Mouse (Mus musculus) left cerebral cortex, adult 2 months (tissue): ENCODE measurements at regions not wholly inside any gene's neighbourhood (a gene's known extent, or its start where the extent isn't known, plus 50 kb on each side); places are given as distances from the start of the nearest gene placed in this dataset.

Experiments used
- DNase-seq, 2 experiments: peaks; one replicate each; pipeline ENCODE4 v3.0.0; 2021 to 2022; ENCODE audit warnings: low spot score in 2 of 2, mixed read lengths in 1 of 2; ENCODE audit errors: extremely low spot score in 1 of 2
- H3K27ac ChIP-seq: fragments of 200-600 bp; 2 replicates; pipeline ENCODE4 v1.8.1; 2022
- H3K4me3 ChIP-seq: fragments of 200-600 bp; 2 replicates; pipeline ENCODE4 v1.8.1; 2022
- CTCF ChIP-seq: fragments of 200-600 bp; IDR thresholded peaks from 2 replicates; pipeline ENCODE4 v1.8.1; 2022; ENCODE audit warnings: antibody characterized with exemption, mild to moderate bottlenecking, moderate library complexity
- intact Hi-C: fragments of 180-260 bp; cut with DNase I; formaldehyde crosslinking; loops from one replicate; pipeline ENCODE4 v1.15.1; 2025

- Histone ChIP-seq H3K4me3 (no peak overlapping the region), H3K27ac (no peak overlapping the region)
- intact Hi-C loops, result no loop called here
- no peak for DNase-seq
- no peak for TF ChIP-seq CTCF
Measured at GRCm38 (mm10) chr13:34800906-34801305, 66.3 kb downstream of the Fam50b start.

GRCm38 (mm10) chr13:34806532-34807092 is 68.5 kb upstream of the Prpf4b start:
- intact Hi-C loops, result no loop called here
- H3K4me3 ChIP-seq, result no peak overlapping the region
- no peak for DNase-seq
- no peak overlapping the region for H3K27ac ChIP-seq
- no peak for TF ChIP-seq CTCF

- Histone ChIP-seq H3K4me3 (no peak overlapping the region), H3K27ac (no peak overlapping the region)
- intact Hi-C loops, result no loop called here
- TF ChIP-seq CTCF, result no peak
- DNase-seq, result no peak
Measured at GRCm38 (mm10) chr13:34809536-34809935, 65.6 kb upstream of the Prpf4b start.

- intact Hi-C loops, result no loop called here
- DNase-seq, result peak in 1 of 2 experiments; percentile 30
- H3K27ac ChIP-seq, result no peak overlapping the region
- TF ChIP-seq CTCF, result no peak
- H3K4me3 ChIP-seq, result no peak overlapping the region
Measured at GRCm38 (mm10) chr13:34814161-34815056, 60.7 kb upstream of the Prpf4b start.

GRCm38 (mm10) chr13:34815057-34815410 is 60.1 kb upstream of the Prpf4b start:
- H3K27ac ChIP-seq, result no peak overlapping the region
- intact Hi-C loops, result no loop called here

GRCm38 (mm10) chr13:34818211-34818610 is 56.9 kb upstream of the Prpf4b start:
- intact Hi-C loops, result no loop called here
- Histone ChIP-seq H3K4me3 (no peak overlapping the region), H3K27ac (no peak overlapping the region)
- no peak for DNase-seq
- no peak for TF ChIP-seq CTCF

More at GRCm38 (mm10) chr13:34815057-34815410, 60.1 kb upstream of the Prpf4b start:
- H3K4me3 ChIP-seq, result no peak overlapping the region
- DNase-seq, result no peak
- TF ChIP-seq CTCF, result no peak

GRCm38 (mm10) chr13:34820423-34820822 is 54.7 kb upstream of the Prpf4b start:
- no peak overlapping the region for H3K27ac ChIP-seq
- intact Hi-C loops, result no loop called here

GRCm38 (mm10) chr13:34821946-34822345 is 53.2 kb upstream of the Prpf4b start:
- no peak for DNase-seq
- no peak overlapping the region for H3K27ac ChIP-seq
- no peak for TF ChIP-seq CTCF
- no peak overlapping the region for H3K4me3 ChIP-seq
- intact Hi-C loops, result no loop called here

More at GRCm38 (mm10) chr13:34820423-34820822, 54.7 kb upstream of the Prpf4b start:
- no peak for DNase-seq
- H3K4me3 ChIP-seq, result no peak overlapping the region
- no peak for TF ChIP-seq CTCF

- TF ChIP-seq CTCF, result no peak
- Histone ChIP-seq H3K27ac (no peak overlapping the region), H3K4me3 (no peak overlapping the region)
- DNase-seq, result no peak
- intact Hi-C loops, result no loop called here
Measured at GRCm38 (mm10) chr13:34824157-34824556, 50.9 kb upstream of the Prpf4b start.
